Mouse (Mus musculus) stomach, postnatal 0 days (tissue): ENCODE data around the gene Fndc4. TPM values are rescaled to one million over a fixed set of nuclear protein-coding genes. Genes with fewer than 3 reads are reported as not detected.

Experiments
- ATAC-seq: fragments of 200-750 bp; cut with Nextera tagmentation; 2 replicates; pipeline ENCODE4 v1.8.0; 2017; ENCODE audit not compliant: low FRiP score, low TSS enrichment
- DNase-seq: peaks from one replicate; pipeline ENCODE4 v3.0.0-alpha.2; 2016; ENCODE audit warnings: low spot score
- H3K27ac ChIP-seq: fragments of 300-500 bp; sonication (generic); replicated peaks from 2 replicates; pipeline ENCODE4 v1.5.1; 2014; ENCODE audit warnings: mild to moderate bottlenecking, control low read depth
- H3K27me3 ChIP-seq: fragments of 300-500 bp; sonication (generic); 2 replicates; pipeline ENCODE4 v1.6.1; 2014; ENCODE audit warnings: low read length; ENCODE audit not compliant: control insufficient read depth, insufficient read depth
- H3K36me3 ChIP-seq: fragments of 300-500 bp; sonication (generic); 2 replicates; pipeline ENCODE4 v1.6.1; 2014; ENCODE audit warnings: low read length, mixed read lengths; ENCODE audit not compliant: control insufficient read depth, insufficient read depth
- H3K4me1 ChIP-seq: fragments of 300-500 bp; sonication (generic); replicated peaks from 2 replicates; pipeline ENCODE4 v1.6.1; 2014; ENCODE audit warnings: antibody characterized with exemption; ENCODE audit not compliant: control insufficient read depth, insufficient read depth
- H3K4me2 ChIP-seq: fragments of 300-500 bp; sonication (generic); replicated peaks from 2 replicates; pipeline ENCODE4 v1.6.1; 2014; ENCODE audit warnings: low read depth, mild to moderate bottlenecking, control low read depth, moderate library complexity
- H3K4me3 ChIP-seq: fragments of 300-500 bp; sonication (generic); 2 replicates; pipeline ENCODE4 v1.5.1; 2014; ENCODE audit warnings: low read depth, low read length, control low read depth
- H3K9ac ChIP-seq: fragments of 300-500 bp; sonication (generic); 2 replicates; pipeline ENCODE4 v1.6.1; 2014; ENCODE audit warnings: mild to moderate bottlenecking, low read length, control low read depth, mixed read lengths
- H3K9me3 ChIP-seq: fragments of 300-500 bp; sonication (generic); 2 replicates; pipeline ENCODE4 v1.6.1; 2016; ENCODE audit warnings: low read length; ENCODE audit not compliant: control insufficient read depth
- CTCF ChIP-seq: IDR thresholded peaks from 2 replicates; pipeline ENCODE4 v1.5.1; 2016; ENCODE audit warnings: antibody characterized with exemption, low read depth, mild to moderate bottlenecking, moderate library complexity
- EP300 ChIP-seq: optimal IDR thresholded peaks from 2 replicates; pipeline ENCODE3; 2016; ENCODE audit warnings: antibody characterized with exemption
- WGBS: fragments of 180-500 bp; shearing (Covaris S2); extraction: QIAGEN DNeasy Blood & Tissue Kit; methylation state at CpG from one replicate; pipeline ENCODE4 v1.1.7; 2014; 5-methylcytosine and 5-hydroxymethylcytosine counted together
- polyA plus RNA-seq: library from polyadenylated mRNA; unstranded; fragments of >200 nt; fragmentation: Nextera tagmentation; extraction: Ambion mirVana; gene quantifications from 2 replicates; pipeline ENCODE4 v1.2.1, GENCODE M21; 2015

Fndc4 gene
- polyA plus RNA-seq, 1 experiment from 2014 or later: 13.7 TPM

DNA sequence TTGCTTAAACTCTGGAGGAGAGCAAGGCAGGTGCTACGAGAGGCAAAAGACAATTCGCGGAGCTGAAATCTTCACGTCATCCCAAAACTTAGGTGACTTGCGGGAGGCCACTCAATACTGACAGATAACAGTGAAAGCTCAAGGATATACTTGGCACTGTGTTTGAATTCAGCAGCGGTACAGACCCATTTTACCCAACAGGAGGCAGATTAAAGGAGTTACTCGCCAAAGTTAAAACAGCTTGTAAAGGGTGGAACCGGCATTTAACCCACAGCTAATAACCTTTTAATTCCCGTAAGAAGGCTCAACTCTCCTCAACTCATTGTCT is 4.6 kb downstream of the Fndc4 start:
- TF ChIP-seq CTCF (peak; percentile 33; the same call in 1 of the 2 replicates), EP300 (no peak)
- Histone ChIP-seq H3K27ac (peak overlapping the region; percentile 78), H3K4me3 (peak overlapping the region; percentile 42), H3K9me3 (no peaks in the 10 kb centered on the region), H3K27me3 (no peaks in the 10 kb centered on the region), H3K9ac (peak overlapping the region; percentile 55), H3K4me2 (peak overlapping the region; percentile 69), H3K4me1 (0 out of 2 replicates have a peak, but pooled peaks cover 3% of the 10 kb centered on the region), H3K36me3 (peaks cover 2% of the 10 kb centered on the region; the same call in 1 of the 2 replicates)
- 3% methylated on average over 9 of the region's 9 CpGs for WGBS
- ATAC-seq (no peak), DNase-seq (no peak)

GRCm38 (mm10) chr5:31290521-31291360 is 5.1 kb downstream of the Fndc4 start, which contains the start of gene Ift172:
TSS of gene Ift172 (minus strand) at chr5:31291116.
- peak within 1 kb of the TSS; percentile 42 for H3K4me3 ChIP-seq
- DNase-seq: peak; percentile 96
- ATAC-seq: peak; percentile 96
- H3K36me3 ChIP-seq: peaks cover 7% of the 10 kb centered on the region
- H3K27ac ChIP-seq: peak within 1 kb of the TSS; percentile 78
- H3K9ac ChIP-seq: peak within 1 kb of the TSS; percentile 55
- no peak for TF ChIP-seq CTCF
- TF ChIP-seq EP300: no peak
- H3K9me3 ChIP-seq: no peaks in the 10 kb centered on the region
- 0 out of 2 replicates have a peak, but pooled peaks cover 3% of the 10 kb centered on the region for H3K4me1 ChIP-seq
- WGBS: 2% methylated on average over 45 of the region's 45 CpGs
- H3K4me2 ChIP-seq: peak within 1 kb of the TSS; percentile 69
- no peaks in the 10 kb centered on the region for H3K27me3 ChIP-seq

DNA sequence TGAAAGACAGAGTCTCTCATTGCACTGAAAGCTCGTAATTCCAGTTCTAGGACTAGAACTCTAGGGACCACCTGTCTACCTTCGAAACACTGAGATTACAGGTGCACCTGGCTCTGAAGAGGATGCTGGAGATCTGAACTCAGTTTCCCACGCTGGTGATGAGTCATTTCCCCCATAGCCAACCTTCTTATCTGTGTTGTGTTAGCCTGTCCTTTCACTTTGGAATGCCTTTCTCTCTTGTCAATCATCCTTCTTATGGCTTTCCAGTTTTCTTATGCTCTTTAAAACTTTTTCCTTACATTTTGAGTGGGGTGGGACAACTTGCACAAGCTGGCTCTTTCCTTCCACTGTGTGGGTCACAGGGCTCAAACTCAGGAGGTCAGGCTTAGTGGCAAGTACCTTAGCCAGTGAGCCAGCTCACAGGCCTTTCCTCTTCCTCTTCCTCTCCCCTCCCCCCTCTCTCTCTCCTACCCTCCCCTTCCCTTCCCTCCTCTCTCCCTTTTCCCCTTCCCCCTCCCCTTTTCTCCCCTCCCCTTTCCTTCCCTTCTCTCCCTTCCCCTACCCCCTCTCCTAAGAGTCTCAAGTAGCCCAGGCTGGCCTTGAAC is 6.2 kb downstream of the Fndc4 start:
- TF ChIP-seq CTCF (no peak), EP300 (no peak)
- no peak overlapping the region for H3K27ac ChIP-seq
- WGBS: 70% methylated on average over 3 of the region's 3 CpGs
- no peak overlapping the region for H3K9ac ChIP-seq
- H3K4me2 ChIP-seq: peak overlapping the region; percentile 69; the same call in 1 of the 2 replicates
- no peak for DNase-seq
- H3K36me3 ChIP-seq: peaks cover 12% of the 10 kb centered on the region
- H3K4me1 ChIP-seq: no peaks in the 10 kb centered on the region
- no peaks in the 10 kb centered on the region for H3K27me3 ChIP-seq
- no peaks in the 10 kb centered on the region for H3K9me3 ChIP-seq
- no peak for ATAC-seq
- H3K4me3 ChIP-seq: no peak overlapping the region

DNA sequence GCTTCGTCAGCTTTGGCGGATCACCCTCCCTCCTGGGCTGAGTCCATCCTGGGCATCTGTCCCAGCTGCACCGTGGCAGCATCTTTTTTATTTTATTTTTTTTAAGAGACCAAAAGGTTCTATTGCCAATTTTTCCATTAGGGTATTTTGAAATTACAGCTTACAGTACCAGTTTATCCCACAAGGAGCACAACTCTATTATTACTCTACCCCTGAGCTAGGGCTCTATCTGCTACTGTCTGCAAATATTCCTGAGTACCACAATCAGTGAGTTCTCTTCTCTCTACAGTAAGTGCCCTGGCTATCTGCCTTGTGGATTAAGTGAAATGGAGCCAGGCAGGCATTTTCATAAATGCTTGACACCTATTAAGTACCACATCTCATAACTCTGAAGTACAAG is 7.2 kb downstream of the Fndc4 start:
- no peak overlapping the region for H3K4me2 ChIP-seq
- TF ChIP-seq CTCF (no peak), EP300 (no peak)
- WGBS: 62% methylated on average over 3 of the region's 3 CpGs
- no peaks in the 10 kb centered on the region for H3K4me1 ChIP-seq
- H3K9me3 ChIP-seq: no peaks in the 10 kb centered on the region
- H3K27ac ChIP-seq: no peak overlapping the region
- H3K4me3 ChIP-seq: no peak overlapping the region
- peaks cover 16% of the 10 kb centered on the region for H3K36me3 ChIP-seq
- no peak for ATAC-seq
- DNase-seq: no peak
- H3K9ac ChIP-seq: no peak overlapping the region
- H3K27me3 ChIP-seq: no peaks in the 10 kb centered on the region

- Histone ChIP-seq H3K4me3 (no peak overlapping the region), H3K9me3 (no peaks in the 10 kb centered on the region), H3K4me2 (no peak overlapping the region), H3K36me3 (peaks cover 19% of the 10 kb centered on the region), H3K9ac (no peak overlapping the region), H3K27ac (no peak overlapping the region), H3K27me3 (no peaks in the 10 kb centered on the region), H3K4me1 (no peaks in the 10 kb centered on the region)
- ATAC-seq: no peak
- no peak for DNase-seq
- 79% methylated on average over 4 of the region's 4 CpGs for WGBS
- TF ChIP-seq CTCF: no peak
- TF ChIP-seq EP300: no peak
These were observed 7.7 kb downstream of the Fndc4 start for GRCm38 (mm10) chr5:31288225-31288624.
